Mouse (Mus musculus) A20 (cell line): ENCODE data around the gene Mns1.

Experiments used
- DNase-seq: peaks from one replicate; pipeline ENCODE4 v3.0.0-alpha.2; 2011; ENCODE audit warnings: low read depth, low spot score

Mns1 gene

GRCm38 (mm10) chr9:72437822-72438701 lies at the start of gene Mns1:
Gene Mns1, plus strand, starts transcription at chr9:72438011.
- peak; percentile 95 for DNase-seq

- DNase-seq, result no peak
These were observed 48.9 kb upstream of the Mns1 start for GRCm38 (mm10) chr9:72388934-72389333.

DNA sequence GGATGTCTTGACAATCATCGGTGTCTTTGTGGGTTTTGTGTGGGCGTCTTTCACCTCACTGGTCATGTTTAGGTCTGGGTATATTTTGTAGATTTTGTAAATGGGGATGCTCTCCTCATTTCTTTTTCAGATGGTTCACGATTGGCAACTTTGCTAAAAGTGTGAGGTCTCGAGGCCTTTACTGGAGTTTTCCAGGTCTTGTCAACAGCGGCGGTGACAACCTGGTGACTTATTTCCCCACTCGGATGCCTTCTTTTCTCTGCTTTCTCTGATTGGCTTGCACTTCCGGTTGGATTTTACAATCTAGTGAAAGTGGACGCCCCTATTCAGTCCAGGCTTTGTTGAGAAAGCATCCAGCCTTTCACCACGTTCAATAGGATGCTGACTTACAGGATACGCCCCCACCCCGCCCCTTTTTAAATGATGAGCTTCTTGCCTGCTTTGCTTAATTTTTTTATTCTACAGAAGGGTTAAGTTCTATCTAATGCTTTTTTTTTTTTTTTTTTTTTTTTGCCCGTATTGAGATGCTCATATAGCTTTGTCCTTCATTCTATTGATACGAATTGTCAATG lies 48.3 kb upstream of the Mns1 start:
- no peak for DNase-seq

GRCm38 (mm10) chr9:72390321-72391077 lies 47.3 kb upstream of the Mns1 start:
- DNase-seq, result no peak

DNA sequence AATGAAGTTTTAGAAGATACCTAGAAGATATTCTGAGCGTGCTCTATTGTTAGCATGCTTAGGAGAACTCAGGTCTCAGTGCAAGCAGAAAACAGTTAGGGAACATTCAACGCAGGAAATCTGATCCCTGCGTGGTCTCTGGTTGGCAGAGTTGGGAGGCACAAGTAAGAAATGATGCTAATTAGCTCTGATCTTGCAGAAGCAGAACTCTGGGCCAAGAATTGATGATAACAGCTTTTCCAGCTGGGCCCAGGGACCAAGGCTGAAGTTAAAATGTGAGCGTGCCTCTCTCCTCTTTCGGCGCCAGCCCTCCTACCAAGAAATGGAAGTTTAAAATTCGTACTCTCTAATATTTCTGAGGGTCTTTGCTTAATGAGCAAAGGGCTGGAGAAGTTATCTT lies 45.1 kb upstream of the Mns1 start:
- no peak for DNase-seq

- peak; percentile 16 for DNase-seq
These were observed 44.6 kb upstream of the Mns1 start for GRCm38 (mm10) chr9:72393238-72393637.

DNA sequence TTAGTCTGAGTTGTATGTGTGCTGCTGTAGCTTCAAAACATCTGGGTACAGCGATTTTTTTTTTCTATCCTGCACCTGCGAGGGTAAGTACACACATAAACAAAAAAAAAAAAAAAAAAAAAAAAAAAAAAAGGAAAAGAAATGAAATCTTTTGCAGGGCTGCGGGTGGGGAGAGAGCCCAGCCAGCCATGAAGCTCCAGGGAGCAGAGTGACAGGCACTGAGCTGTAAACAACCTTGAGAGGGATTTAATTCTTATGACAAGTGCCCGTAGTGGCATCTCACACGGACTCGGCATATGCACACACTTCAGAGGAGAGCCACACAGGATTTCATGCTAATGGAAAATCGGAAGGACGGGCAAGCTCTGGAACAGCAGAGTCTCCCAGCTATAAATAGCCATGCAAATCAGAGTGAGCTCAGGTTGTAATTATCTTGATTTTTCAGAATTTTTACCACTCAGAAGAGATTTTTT lies 43.9 kb upstream of the Mns1 start:
- peak; percentile 82 for DNase-seq

GRCm38 (mm10) chr9:72400121-72400520 lies 37.7 kb upstream of the Mns1 start:
- DNase-seq, result no peak

DNA sequence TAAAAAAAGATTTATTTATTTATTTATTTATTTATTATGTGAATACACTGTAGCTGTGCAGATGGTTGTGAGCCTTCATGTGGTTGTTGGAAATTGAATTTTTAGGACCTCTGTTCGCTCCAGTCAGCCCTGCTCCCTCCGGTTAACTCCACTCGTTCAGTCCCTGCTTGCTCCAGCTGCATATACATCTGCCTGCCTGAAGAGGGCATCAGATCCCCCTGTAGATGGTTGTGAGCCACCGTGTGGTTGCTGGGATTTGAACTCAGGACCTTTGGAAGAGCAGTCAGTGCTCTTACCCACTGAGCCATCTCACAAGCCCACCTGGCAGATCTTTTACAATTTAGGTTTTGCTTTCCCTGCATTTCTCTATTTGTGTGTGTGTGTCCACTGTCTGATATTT lies 36.0 kb upstream of the Mns1 start:
- peak; percentile 35 for DNase-seq

DNA sequence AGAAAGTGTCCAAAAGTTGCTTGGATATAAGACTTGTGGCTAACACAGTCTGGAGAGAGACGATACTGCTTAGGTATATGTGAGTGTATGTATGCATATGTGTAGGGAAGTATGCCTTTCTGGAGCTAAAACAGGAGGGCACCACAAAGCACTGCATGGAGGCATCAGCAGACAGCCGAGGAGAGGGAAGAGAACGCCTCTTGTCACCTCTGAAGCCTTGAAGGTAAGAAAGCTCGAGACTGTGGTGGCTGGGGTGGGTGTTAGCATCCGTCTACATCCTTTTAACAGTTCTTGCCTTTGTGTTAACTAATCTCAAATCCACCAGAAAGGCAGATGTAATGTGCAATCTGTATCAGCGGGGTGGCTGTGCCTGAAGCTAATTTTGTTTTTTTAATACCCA lies 34.4 kb upstream of the Mns1 start:
- DNase-seq, result no peak

GRCm38 (mm10) chr9:72404446-72404845 lies 33.4 kb upstream of the Mns1 start:
- DNase-seq, result no peak

DNA sequence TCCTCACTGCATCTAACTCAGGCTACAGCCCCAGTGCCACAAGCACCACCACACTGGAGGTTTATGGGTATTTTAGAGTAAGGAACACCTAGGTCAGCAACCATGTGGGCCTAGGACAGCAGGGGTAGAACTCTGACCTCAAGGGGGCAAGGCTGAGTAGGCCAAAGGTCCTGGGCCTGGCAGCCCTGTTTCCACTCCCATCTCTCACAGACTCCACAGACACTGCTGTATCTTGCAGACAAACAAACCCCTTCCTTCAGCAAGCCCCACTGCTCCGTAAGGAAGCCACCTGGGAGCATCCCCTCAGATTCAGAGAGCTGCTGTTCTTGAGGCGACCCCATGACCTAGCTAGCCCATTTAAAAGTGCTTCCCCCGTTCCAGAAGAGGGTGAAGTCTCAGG lies 32.9 kb upstream of the Mns1 start:
- no peak for DNase-seq

- no peak for DNase-seq
These were observed 31.8 kb upstream of the Mns1 start for GRCm38 (mm10) chr9:72405882-72406638.

DNA sequence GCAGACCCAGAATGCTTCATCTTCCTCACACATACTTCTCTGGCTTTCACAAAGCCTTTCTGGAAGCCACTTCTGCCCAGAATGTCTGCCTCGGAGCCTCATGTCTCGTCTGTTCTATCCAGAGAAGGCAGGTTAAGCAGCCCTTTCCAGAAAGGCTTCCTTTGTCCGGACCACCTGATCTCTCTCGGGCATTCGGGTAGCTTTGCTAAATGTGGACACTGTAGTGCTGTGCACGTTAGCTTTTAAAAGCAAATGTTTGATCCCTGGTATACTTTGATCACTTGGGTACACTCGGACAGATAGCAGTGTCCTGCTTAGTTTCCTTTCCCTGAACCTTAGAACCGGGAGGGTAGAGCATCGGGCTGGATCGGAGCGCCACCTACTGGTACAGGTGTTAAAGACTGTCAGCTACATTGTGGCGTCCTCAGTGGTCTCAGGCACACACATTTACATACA lies 29.7 kb upstream of the Mns1 start:
- DNase-seq, result peak; percentile 90

- DNase-seq, result no peak
These were observed 28.2 kb upstream of the Mns1 start for GRCm38 (mm10) chr9:72409381-72410225.

DNA sequence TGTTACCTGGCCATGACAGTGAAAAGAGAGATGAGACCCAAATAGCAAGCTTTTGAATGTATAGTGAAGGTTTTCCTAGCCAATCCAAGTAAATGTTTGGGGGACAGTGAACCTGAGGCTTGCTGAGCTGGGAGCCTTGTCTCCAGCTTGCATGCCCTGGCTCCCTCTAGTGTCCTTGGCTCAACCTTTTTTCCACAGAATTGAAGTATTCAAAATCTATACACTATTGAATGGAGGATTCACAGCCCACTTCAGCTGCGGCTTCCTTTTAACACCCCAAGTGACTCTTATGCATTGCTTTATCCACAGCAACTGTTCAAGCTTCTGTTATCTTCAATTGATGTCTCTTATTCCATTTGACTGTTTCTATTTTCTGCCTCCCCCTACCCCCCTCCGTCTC lies 26.1 kb upstream of the Mns1 start:
- DNase-seq, result no peak

DNA sequence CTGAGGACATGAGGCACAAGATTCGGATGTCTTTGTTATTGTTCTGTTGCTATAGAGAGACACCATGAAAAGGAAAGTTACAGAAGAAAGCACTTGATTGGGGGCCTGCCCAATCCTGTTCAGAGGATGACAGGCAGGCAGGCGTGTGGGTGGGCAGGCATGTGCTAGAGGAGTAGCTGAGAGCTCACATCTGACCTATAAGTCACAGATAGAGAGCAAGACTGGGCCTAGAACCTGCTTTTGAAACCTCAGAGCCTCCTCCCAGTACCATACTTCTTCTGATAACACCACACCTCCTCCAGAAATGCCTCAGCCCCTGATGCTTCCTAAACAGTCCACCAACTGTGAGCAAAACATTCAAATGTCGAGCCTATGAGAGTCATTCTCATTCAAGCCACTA lies 19.4 kb upstream of the Mns1 start:
- DNase-seq, result no peak

DNA sequence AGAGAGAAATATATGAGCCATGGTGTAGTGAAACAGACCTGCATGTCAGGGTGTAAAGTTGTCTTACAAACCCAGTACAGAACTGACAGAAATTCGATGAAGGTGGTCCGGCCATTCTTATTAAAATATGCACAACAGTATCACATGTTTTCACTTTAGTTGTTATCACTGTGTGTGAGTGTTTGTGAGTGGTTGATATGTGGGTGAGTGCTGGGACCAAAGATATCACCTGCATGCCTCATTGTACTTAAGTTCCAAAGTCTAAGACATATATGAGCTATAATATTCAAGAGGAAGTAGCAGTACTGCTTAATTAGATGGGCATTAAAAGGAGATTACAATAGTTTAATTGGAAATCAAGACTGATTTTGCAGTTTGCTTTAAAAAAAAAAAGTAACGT lies 17.3 kb upstream of the Mns1 start:
- DNase-seq, result no peak

GRCm38 (mm10) chr9:72422284-72422683 lies 15.5 kb upstream of the Mns1 start:
- no peak for DNase-seq

DNA sequence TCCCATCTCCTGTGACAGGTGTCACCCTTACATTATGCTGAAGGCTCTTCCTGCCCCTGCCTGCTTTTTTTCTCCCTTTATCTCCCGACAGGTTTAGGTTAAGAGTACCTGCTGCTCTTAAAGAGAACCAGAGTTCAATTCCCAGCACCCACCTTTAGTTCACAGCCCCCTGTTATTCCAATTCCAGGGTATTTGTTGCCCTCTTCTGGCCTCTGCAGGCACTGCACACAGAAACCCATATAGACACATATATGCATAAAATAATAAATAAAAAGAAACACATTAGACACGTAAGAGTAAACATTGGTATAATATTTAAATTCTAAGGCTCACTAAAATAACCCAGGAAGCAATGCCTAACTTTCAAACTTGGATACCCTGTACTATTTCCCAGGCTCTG lies 15.1 kb upstream of the Mns1 start:
- no peak for DNase-seq
